Mouse (Mus musculus) myocyte (in vitro differentiated cells): ENCODE measurements around the gene Slx4.

Source experiments
- E2F4 ChIP-seq: IDR thresholded peaks from one replicate; pipeline ENCODE4 v1.6.1; 2011; ENCODE audit warnings: mild to moderate bottlenecking, control low read depth, moderate library complexity; ENCODE audit not compliant: insufficient read depth
- MAX ChIP-seq: IDR thresholded peaks from one replicate; pipeline ENCODE4 v1.6.1; 2011; ENCODE audit warnings: low read depth, mild to moderate bottlenecking, control low read depth
- MYOD1 ChIP-seq, 3 experiments: IDR thresholded peaks; one replicate each; pipeline ENCODE4 v1.6.1; 2011; ENCODE audit warnings: control low read depth in 2 of 3, low read depth in 2 of 3, mild to moderate bottlenecking in 2 of 3, moderate library complexity in 1 of 3; ENCODE audit not compliant: insufficient read length in 2 of 3, control insufficient read depth in 1 of 3
- MYOG ChIP-seq, 3 experiments: IDR thresholded peaks; one replicate each; pipeline ENCODE4 v1.6.1; 2011; ENCODE audit warnings: control low read depth in 2 of 3, low read depth in 2 of 3, mild to moderate bottlenecking in 2 of 3; ENCODE audit not compliant: insufficient read length in 2 of 3, control insufficient read depth in 1 of 3, insufficient read depth in 1 of 3
- POLR2A ChIP-seq: IDR thresholded peaks from one replicate; pipeline ENCODE4 v1.6.1; 2011; ENCODE audit warnings: low read depth, mild to moderate bottlenecking, control low read depth, moderate library complexity; ENCODE audit not compliant: insufficient read length
- POLR2AphosphoS2 ChIP-seq: IDR thresholded peaks from one replicate; pipeline ENCODE4 v1.6.1; 2011; ENCODE audit warnings: low read depth, control low read depth; ENCODE audit not compliant: insufficient read length
- REST ChIP-seq: IDR thresholded peaks from one replicate; pipeline ENCODE4 v1.6.1; 2011; ENCODE audit warnings: mild to moderate bottlenecking, control low read depth, moderate library complexity; ENCODE audit not compliant: insufficient read depth, insufficient read length
- TCF12 ChIP-seq: IDR thresholded peaks from one replicate; pipeline ENCODE4 v1.6.1; 2011; ENCODE audit warnings: mild to moderate bottlenecking, control low read depth; ENCODE audit not compliant: poor library complexity, insufficient read depth, severe bottlenecking
- TCF3 ChIP-seq: IDR thresholded peaks from one replicate; pipeline ENCODE4 v1.6.1; 2011; ENCODE audit warnings: low read depth, control low read depth; ENCODE audit not compliant: insufficient read length

DNA sequence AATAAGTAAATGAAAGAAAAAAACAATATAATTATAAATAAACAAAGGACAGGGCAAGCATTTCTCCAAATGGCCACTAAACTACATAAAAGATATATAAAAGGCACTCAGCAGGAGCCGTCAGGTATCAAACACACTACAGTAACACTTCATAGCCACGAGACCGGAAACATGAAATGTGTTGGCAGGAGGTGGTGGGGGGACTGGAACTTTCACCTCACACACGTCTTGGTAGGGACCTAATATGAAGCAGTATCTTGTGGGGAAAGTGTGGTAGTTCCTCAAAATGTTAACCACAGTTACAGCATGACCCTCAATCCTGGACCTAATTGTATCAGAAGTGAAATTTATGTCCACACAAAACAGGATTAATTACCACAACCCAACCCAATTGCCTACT lies 21.4 kb downstream of the Slx4 start:
- TF ChIP-seq POLR2A = no peak
- no peak for TF ChIP-seq TCF12
- TF ChIP-seq MYOG (IDR thresholded peaks at IDR 0.05; ENCODE audit: control insufficient read depth in 1 of 3, insufficient read depth in 1 of 3, insufficient read length in 2 of 3, low read depth in 2 of 3) = no peak
- no peak for TF ChIP-seq REST
- TF ChIP-seq POLR2AphosphoS2 = no peak
- no peak for TF ChIP-seq MAX
- no peak for TF ChIP-seq MYOD1 (IDR thresholded peaks at IDR 0.05; ENCODE audit: control insufficient read depth in 1 of 3, insufficient read length in 2 of 3, low read depth in 2 of 3)
- TF ChIP-seq E2F4 = no peak
- TF ChIP-seq TCF3 = no peak
